Mouse (Mus musculus): ENCODE measurements around the gene Pfdn5.
A peak's percentile ranks its signal among the peaks of the same experiment; 100 is the strongest.

Gene Pfdn5

GRCm38 (mm10) chr15:102326022-102326576 lies at the start of gene Pfdn5:
Gene Pfdn5 (plus strand): TSS chr15:102326116.
- DNase-seq, result peak; percentile 92 to 93

- no peak for DNase-seq
These were observed 47.2 kb upstream of the Pfdn5 start for GRCm38 (mm10) chr15:102278726-102279091.

GRCm38 (mm10) chr15:102279092-102279782 lies 46.7 kb upstream of the Pfdn5 start, which contains the start of gene Mfsd5:
Gene Mfsd5 (plus strand): TSS chr15:102279454.
- DNase-seq, result peak; percentile 93 to 96

- peak in 1 of 2 experiments; percentile 11 for DNase-seq
These were observed 46.0 kb upstream of the Pfdn5 start for GRCm38 (mm10) chr15:102279783-102280520.

- no peak for DNase-seq
These were observed 45.3 kb upstream of the Pfdn5 start for GRCm38 (mm10) chr15:102280623-102281022.

- no peak for DNase-seq
These were observed 43.2 kb upstream of the Pfdn5 start for GRCm38 (mm10) chr15:102282463-102283292.

GRCm38 (mm10) chr15:102283648-102284047 lies 42.3 kb upstream of the Pfdn5 start:
- no peak for DNase-seq

GRCm38 (mm10) chr15:102287395-102287794 lies 38.5 kb upstream of the Pfdn5 start:
- DNase-seq, result peak; percentile 47 to 58

GRCm38 (mm10) chr15:102295633-102296367 lies 30.1 kb upstream of the Pfdn5 start, which contains the start of gene Espl1:
Gene Espl1 (plus strand): TSS chr15:102296266.
- DNase-seq, result peak; percentile 97

GRCm38 (mm10) chr15:102296368-102297006 lies 29.4 kb upstream of the Pfdn5 start:
- DNase-seq, result no peak

GRCm38 (mm10) chr15:102302542-102302941 lies 23.4 kb upstream of the Pfdn5 start:
- DNase-seq, result peak in 1 of 2 experiments; percentile 22

GRCm38 (mm10) chr15:102308717-102309116 lies 17.2 kb upstream of the Pfdn5 start:
- DNase-seq, result no peak

- DNase-seq, result peak; percentile 87 to 88
These were observed 15.7 kb upstream of the Pfdn5 start for GRCm38 (mm10) chr15:102310074-102310845.

- no peak for DNase-seq
These were observed 14.4 kb upstream of the Pfdn5 start for GRCm38 (mm10) chr15:102311489-102311888.

- no peak for DNase-seq
These were observed 10.6 kb upstream of the Pfdn5 start for GRCm38 (mm10) chr15:102315292-102315691.

GRCm38 (mm10) chr15:102316263-102316662 lies 9.7 kb upstream of the Pfdn5 start:
- DNase-seq, result peak; percentile 71 to 78

- peak; percentile 22 to 40 for DNase-seq
These were observed 1.1 kb upstream of the Pfdn5 start for GRCm38 (mm10) chr15:102324654-102325473.

GRCm38 (mm10) chr15:102326892-102327291 lies 976 bp downstream of the Pfdn5 start:
- no peak for DNase-seq

GRCm38 (mm10) chr15:102331610-102332015 lies 5.7 kb downstream of the Pfdn5 start, which contains the start of gene Myg1:
Gene Myg1 (plus strand): TSS chr15:102331709.
- DNase-seq, result peak; percentile 87 to 91

GRCm38 (mm10) chr15:102335254-102335653 lies 9.3 kb downstream of the Pfdn5 start:
- DNase-seq, result no peak

Measured in kidney, postnatal 4 days (tissue).